Mouse (Mus musculus) erythroblast, embryonic 14.5 days (primary cell): ENCODE results near the gene Gm8947.
"Not testable (repeated sequence)": the region's sequence is repeated elsewhere in the genome, so short reads cannot be mapped to it uniquely, and the experiment has no call there.

ENCODE experiments used
- GATA1 ChIP-seq: IDR thresholded peaks from 2 replicates; pipeline ENCODE4 v1.6.1; 2012; ENCODE audit warnings: low read length, inconsistent platforms, mixed read lengths
- TAL1 ChIP-seq: IDR thresholded peaks from 3 replicates; pipeline ENCODE4 v1.6.1; 2012; ENCODE audit warnings: low read length, inconsistent platforms, mixed read lengths

GRCm38 (mm10) chr1:151186186-151186585 lies 6.0 kb upstream of the Gm8947 start:
- not testable (repeated sequence) for TF ChIP-seq TAL1, GATA1
